Mouse (Mus musculus): ENCODE measurements around the gene Pacs2.

Gene Pacs2

GRCm38 (mm10) chr12:113011702-113012360 lies 2.5 kb upstream of the Pacs2 start:
- no peak for DNase-seq (ENCODE audit: low read depth in 1 of 2, low spot score in 2 of 2)

GRCm38 (mm10) chr12:113012443-113012842 lies 1.9 kb upstream of the Pacs2 start:
- DNase-seq (ENCODE audit: low read depth in 1 of 2, low spot score in 2 of 2), result no peak

- DNase-seq (ENCODE audit: low read depth in 1 of 2, low spot score in 2 of 2), result no peak
Observed at GRCm38 (mm10) chr12:113013021-113013491, 1.3 kb upstream of the Pacs2 start.

- DNase-seq (ENCODE audit: low read depth in 1 of 2, low spot score in 2 of 2), result peak; percentile 36 to 48
Observed at GRCm38 (mm10) chr12:113014561-113015556, 551 bp downstream of the Pacs2 start.

GRCm38 (mm10) chr12:113015956-113016355 lies 1.6 kb downstream of the Pacs2 start:
- DNase-seq (ENCODE audit: low read depth in 1 of 2, low spot score in 2 of 2), result no peak

GRCm38 (mm10) chr12:113016976-113017375 lies 2.7 kb downstream of the Pacs2 start:
- no peak for DNase-seq (ENCODE audit: low read depth in 1 of 2, low spot score in 2 of 2)

- peak in 1 of 2 experiments; percentile 31 for DNase-seq (ENCODE audit: low read depth in 1 of 2, low spot score in 2 of 2)
Observed at GRCm38 (mm10) chr12:113017429-113017984, 3.2 kb downstream of the Pacs2 start.

GRCm38 (mm10) chr12:113018763-113019162 lies 4.5 kb downstream of the Pacs2 start:
- no peak for DNase-seq (ENCODE audit: low read depth in 1 of 2, low spot score in 2 of 2)

- no peak for DNase-seq (ENCODE audit: low read depth in 1 of 2, low spot score in 2 of 2)
Observed at GRCm38 (mm10) chr12:113021488-113021887, 7.2 kb downstream of the Pacs2 start.

GRCm38 (mm10) chr12:113023082-113023481 lies 8.8 kb downstream of the Pacs2 start:
- peak; percentile 35 to 40 for DNase-seq (ENCODE audit: low read depth in 1 of 2, low spot score in 2 of 2)

GRCm38 (mm10) chr12:113026557-113026956 lies 12.2 kb downstream of the Pacs2 start:
- no peak for DNase-seq (ENCODE audit: low read depth in 1 of 2, low spot score in 2 of 2)

GRCm38 (mm10) chr12:113027495-113027894 lies 13.2 kb downstream of the Pacs2 start:
- no peak for DNase-seq (ENCODE audit: low read depth in 1 of 2, low spot score in 2 of 2)

- no peak for DNase-seq (ENCODE audit: low read depth in 1 of 2, low spot score in 2 of 2)
Observed at GRCm38 (mm10) chr12:113028067-113028466, 13.8 kb downstream of the Pacs2 start.

GRCm38 (mm10) chr12:113028898-113029297 lies 14.6 kb downstream of the Pacs2 start:
- DNase-seq (ENCODE audit: low read depth in 1 of 2, low spot score in 2 of 2), result no peak

GRCm38 (mm10) chr12:113030046-113030445 lies 15.7 kb downstream of the Pacs2 start:
- DNase-seq (ENCODE audit: low read depth in 1 of 2, low spot score in 2 of 2), result no peak

- DNase-seq (ENCODE audit: low read depth in 1 of 2, low spot score in 2 of 2), result no peak
Observed at GRCm38 (mm10) chr12:113030993-113031392, 16.7 kb downstream of the Pacs2 start.

GRCm38 (mm10) chr12:113031441-113031840 lies 17.1 kb downstream of the Pacs2 start:
- no peak for DNase-seq (ENCODE audit: low read depth in 1 of 2, low spot score in 2 of 2)

- DNase-seq (ENCODE audit: low read depth in 1 of 2, low spot score in 2 of 2), result no peak
Observed at GRCm38 (mm10) chr12:113032296-113033250, 18.3 kb downstream of the Pacs2 start.

- DNase-seq (ENCODE audit: low read depth in 1 of 2, low spot score in 2 of 2), result no peak
Observed at GRCm38 (mm10) chr12:113035093-113035492, 20.8 kb downstream of the Pacs2 start.

GRCm38 (mm10) chr12:113036996-113037395 lies 22.7 kb downstream of the Pacs2 start:
- no peak for DNase-seq (ENCODE audit: low read depth in 1 of 2, low spot score in 2 of 2)
